Mouse (Mus musculus) hindbrain, embryonic 13.5 days (tissue): ENCODE measurements around the gene Acsl5. TPM values are rescaled to one million over a fixed set of nuclear protein-coding genes. Genes with fewer than 3 reads are reported as not detected.

Source experiments
- ATAC-seq: fragments of 200-750 bp; cut with Nextera tagmentation; 2 replicates; pipeline ENCODE4 v1.8.0; 2017; ENCODE audit warnings: moderate TSS enrichment; ENCODE audit not compliant: low FRiP score
- H3K27ac ChIP-seq: fragments of 300-500 bp; sonication (generic); 2 replicates; pipeline ENCODE4 v1.5.1; 2015; ENCODE audit warnings: inconsistent platforms, mild to moderate bottlenecking, moderate library complexity
- H3K27me3 ChIP-seq: fragments of 300-500 bp; sonication (generic); 2 replicates; pipeline ENCODE4 v1.6.1; 2015; ENCODE audit warnings: mild to moderate bottlenecking, inconsistent platforms
- H3K36me3 ChIP-seq: fragments of 300-500 bp; sonication (generic); 2 replicates; pipeline ENCODE4 v1.6.1; 2015; ENCODE audit warnings: mild to moderate bottlenecking, inconsistent platforms
- H3K4me1 ChIP-seq: fragments of 300-500 bp; sonication (generic); replicated peaks from 2 replicates; pipeline ENCODE4 v1.6.1; 2015; ENCODE audit warnings: inconsistent platforms
- H3K4me2 ChIP-seq: fragments of 300-500 bp; sonication (generic); 2 replicates; pipeline ENCODE4 v1.6.1; 2015; ENCODE audit warnings: inconsistent platforms, mild to moderate bottlenecking, moderate library complexity
- H3K4me3 ChIP-seq: fragments of 300-500 bp; sonication (generic); 2 replicates; pipeline ENCODE4 v1.5.1; 2015; ENCODE audit warnings: mild to moderate bottlenecking, inconsistent platforms
- H3K9ac ChIP-seq: fragments of 300-500 bp; sonication (generic); 2 replicates; pipeline ENCODE4 v1.6.1; 2015; ENCODE audit warnings: mild to moderate bottlenecking, inconsistent platforms
- H3K9me3 ChIP-seq: fragments of 300-500 bp; sonication (generic); 2 replicates; pipeline ENCODE4 v1.6.1; 2016; ENCODE audit warnings: inconsistent platforms
- WGBS: fragments of 180-500 bp; shearing (Covaris S2); methylation state at CpG from one replicate; pipeline ENCODE4 v1.1.7; 2015; 5-methylcytosine and 5-hydroxymethylcytosine counted together
- polyA plus RNA-seq: library from polyadenylated mRNA; unstranded; fragments of >200 nt; fragmentation: Nextera tagmentation; extraction: Ambion mirVana; gene quantifications from 2 replicates; pipeline ENCODE4 v1.2.1, GENCODE M21; 2015

Acsl5 gene
- polyA plus RNA-seq, 1 experiment from 2014 or later = 14.7 TPM

DNA sequence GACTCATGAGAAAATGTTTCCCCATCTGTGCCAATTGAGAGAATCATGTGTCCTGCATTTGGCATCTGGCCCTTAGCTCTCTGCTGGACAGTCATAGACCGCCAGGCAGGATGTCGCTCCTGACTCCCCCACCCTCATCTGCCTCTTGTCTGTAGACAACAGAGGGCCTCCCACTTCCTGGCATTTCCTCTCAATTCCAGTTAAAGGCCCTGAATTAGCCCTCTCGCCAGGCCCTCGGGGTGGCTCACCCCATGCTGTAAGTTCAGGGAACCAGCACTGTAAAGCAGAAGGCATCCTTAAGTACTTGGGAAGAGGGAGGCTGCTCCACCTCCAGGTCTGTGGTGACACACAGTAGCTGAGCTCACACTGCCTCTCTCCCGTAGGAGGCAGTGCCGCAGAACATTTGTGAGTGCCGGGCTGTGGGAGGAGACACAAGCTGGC is 6.9 kb upstream of the Acsl5 start:
- WGBS = 30% methylated on average over 7 of the region's 7 CpGs
- Histone ChIP-seq H3K4me2 (no peak overlapping the region), H3K9me3 (no peaks in the 10 kb centered on the region), H3K27ac (no peak overlapping the region), H3K9ac (no peak overlapping the region), H3K36me3 (no peaks in the 10 kb centered on the region), H3K27me3 (no peaks in the 10 kb centered on the region), H3K4me3 (no peak overlapping the region), H3K4me1 (no peaks in the 10 kb centered on the region)
- 0 out of 2 replicates have a peak, but pooled peaks have one; percentile 32 for ATAC-seq

DNA sequence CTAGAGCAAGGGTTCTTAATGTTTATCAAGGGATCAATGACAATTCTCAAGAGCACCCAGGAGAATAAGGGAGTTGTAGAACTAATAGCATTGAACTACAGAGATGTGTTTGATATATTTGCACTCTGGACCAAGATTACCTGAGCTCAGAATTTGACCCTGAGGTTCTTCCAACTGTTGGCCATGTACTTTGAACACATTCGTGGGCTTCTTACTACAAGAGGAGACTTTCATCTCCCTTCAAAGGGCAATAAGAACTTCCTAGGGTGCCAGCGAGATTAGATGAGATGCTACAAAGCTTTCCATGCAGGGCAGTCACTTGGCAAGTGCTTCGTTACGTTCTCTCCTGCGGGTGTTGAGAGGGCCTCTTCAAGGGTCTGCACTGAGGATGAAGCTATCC is 4.2 kb upstream of the Acsl5 start:
- no peak for ATAC-seq
- no peaks in the 10 kb centered on the region for H3K9me3 ChIP-seq
- no peak overlapping the region for H3K4me3 ChIP-seq
- H3K4me1 ChIP-seq = no peaks in the 10 kb centered on the region
- no peak overlapping the region for H3K9ac ChIP-seq
- 88% methylated on average over 5 of the region's 5 CpGs for WGBS
- H3K27me3 ChIP-seq = no peaks in the 10 kb centered on the region
- H3K4me2 ChIP-seq = no peak overlapping the region
- no peaks in the 10 kb centered on the region for H3K36me3 ChIP-seq
- H3K27ac ChIP-seq = no peak overlapping the region

DNA sequence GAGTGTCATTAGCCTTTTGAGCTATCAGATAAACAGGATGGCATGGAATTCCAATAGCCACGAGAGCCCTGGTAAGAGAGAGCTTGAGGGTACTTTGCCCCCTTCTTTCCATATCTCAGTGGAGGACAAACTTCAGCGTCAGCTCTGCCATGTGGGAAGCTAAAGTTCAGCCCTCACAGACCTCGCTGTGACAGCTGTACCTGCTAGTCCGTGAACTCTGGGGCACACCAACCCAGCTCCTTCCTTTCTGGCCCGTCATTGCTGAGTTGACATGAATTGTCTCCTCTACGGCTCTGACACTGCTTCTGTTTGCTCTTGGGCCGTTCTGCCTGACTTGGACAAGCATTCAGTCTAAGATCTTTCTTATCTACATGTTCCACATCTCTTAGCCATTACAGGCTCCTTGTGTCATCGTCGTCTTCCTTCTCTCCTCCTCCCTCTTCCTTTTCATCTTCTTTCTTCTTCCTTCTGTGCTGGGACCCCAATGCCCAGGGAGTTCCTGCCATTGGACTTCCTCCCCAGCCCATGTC is 3.7 kb upstream of the Acsl5 start:
- no peak for ATAC-seq
- Histone ChIP-seq H3K27me3 (no peaks in the 10 kb centered on the region), H3K4me2 (no peak overlapping the region), H3K9me3 (no peaks in the 10 kb centered on the region), H3K9ac (no peak overlapping the region), H3K27ac (no peak overlapping the region), H3K4me1 (peaks cover 1% of the 10 kb centered on the region; the same call in 1 of the 2 replicates), H3K36me3 (no peaks in the 10 kb centered on the region), H3K4me3 (no peak overlapping the region)
- 77% methylated on average over 9 of the region's 9 CpGs for WGBS

DNA sequence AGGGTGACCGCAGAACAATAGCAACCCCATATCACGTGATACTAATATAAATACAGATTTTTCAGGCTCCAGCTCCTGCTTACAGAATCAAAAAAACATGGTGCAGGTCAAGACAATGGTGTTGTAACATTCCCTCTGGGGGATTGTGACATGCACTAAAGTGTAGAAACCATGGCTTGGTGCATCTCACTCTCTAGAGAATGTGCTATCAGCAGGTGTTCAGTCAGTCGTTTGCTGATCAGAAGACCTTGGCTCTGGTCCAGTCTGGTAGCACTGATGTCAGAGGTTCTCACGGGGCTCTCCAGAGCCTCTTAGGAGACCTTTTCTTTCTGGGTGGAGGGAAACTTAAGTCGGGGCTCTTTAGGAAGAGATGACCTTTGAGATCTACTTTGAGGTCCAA is 1.3 kb upstream of the Acsl5 start:
- Histone ChIP-seq H3K27me3 (no peaks in the 10 kb centered on the region), H3K9ac (no peak overlapping the region), H3K9me3 (no peaks in the 10 kb centered on the region), H3K4me3 (no peak overlapping the region), H3K27ac (no peak overlapping the region), H3K4me2 (no peak overlapping the region), H3K4me1 (peaks cover 20% of the 10 kb centered on the region), H3K36me3 (no peaks in the 10 kb centered on the region)
- WGBS = 92% methylated on average over 5 of the region's 5 CpGs
- no peak for ATAC-seq

DNA sequence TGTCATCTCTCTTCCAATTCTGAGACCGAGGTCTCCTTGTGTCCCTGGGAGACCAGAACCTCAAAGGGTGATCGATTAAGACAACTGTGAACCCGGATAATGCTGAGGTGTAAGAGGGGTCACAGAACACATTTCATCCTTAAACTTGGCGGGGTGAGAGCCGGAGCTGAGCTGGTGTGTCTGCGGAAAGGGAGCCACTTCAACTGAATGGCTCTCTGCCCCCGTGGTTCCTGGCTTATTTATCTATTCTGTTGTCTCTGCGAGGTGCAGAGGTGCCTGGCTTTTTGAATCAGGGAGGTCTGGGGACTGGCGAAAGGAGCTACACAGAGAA is 1.5 kb downstream of the Acsl5 start:
- Histone ChIP-seq H3K4me1 (peaks cover 20% of the 10 kb centered on the region), H3K27ac (peak overlapping the region; percentile 30; the same call in 1 of the 2 replicates), H3K27me3 (no peaks in the 10 kb centered on the region), H3K9ac (peak overlapping the region; percentile 76), H3K36me3 (no peaks in the 10 kb centered on the region), H3K4me2 (peak overlapping the region; percentile 72), H3K4me3 (peak overlapping the region; percentile 53), H3K9me3 (no peaks in the 10 kb centered on the region)
- peak; percentile 22; the same call in 1 of the 2 replicates for ATAC-seq
- WGBS = under 1% methylated on average over 9 of the region's 9 CpGs

DNA sequence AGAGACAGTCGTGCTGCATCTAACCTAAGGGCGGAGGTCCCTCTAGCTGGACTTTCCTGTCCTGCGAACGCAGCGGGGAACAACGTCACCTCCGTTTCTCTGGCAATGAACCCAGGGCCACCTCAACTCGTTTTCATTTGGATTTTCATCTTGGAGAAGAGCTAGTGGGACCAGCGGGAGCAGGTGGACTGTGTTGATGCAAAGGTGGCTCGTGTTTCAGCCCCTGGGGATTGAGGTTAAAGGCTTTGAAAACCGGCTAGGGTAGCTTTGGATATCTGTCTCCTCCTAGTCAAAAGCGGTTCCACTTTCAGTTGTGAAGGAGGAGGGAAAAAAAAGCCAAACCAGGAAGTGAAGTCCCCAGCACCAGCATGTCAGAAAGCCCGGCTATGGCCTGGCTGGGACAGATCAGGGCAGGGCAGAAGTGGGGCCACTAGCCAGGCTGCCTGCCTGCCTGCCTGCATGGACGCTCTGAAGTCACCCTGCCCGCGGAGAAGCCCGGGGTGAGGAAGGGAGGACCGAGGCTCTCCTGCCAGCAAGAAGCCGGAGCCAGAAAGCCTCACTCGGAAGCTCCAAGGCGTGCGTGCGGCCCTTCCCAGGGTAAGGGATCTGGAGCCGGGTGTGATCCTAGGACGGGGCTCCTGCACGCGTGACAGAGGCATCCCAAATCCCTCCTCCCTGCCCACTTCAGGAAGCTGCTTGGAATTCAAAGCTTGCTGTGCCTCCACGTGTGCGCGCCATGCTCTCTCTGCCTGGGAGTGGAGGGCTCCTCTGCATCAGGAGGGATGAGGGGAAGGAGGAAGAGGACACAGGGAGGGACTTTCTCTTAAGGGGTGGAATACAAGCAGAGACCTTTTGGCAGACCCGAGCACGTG is 2.1 kb downstream of the Acsl5 start:
- Histone ChIP-seq H3K27me3 (no peaks in the 10 kb centered on the region), H3K27ac (peak overlapping the region; percentile 30; the same call in 1 of the 2 replicates), H3K36me3 (no peaks in the 10 kb centered on the region), H3K4me3 (peak overlapping the region; percentile 53), H3K9me3 (no peaks in the 10 kb centered on the region), H3K9ac (peak overlapping the region; percentile 76), H3K4me2 (peak overlapping the region; percentile 72), H3K4me1 (peaks cover 20% of the 10 kb centered on the region)
- WGBS = 1% methylated on average over 32 of the region's 32 CpGs
- peak; percentile 85 for ATAC-seq

DNA sequence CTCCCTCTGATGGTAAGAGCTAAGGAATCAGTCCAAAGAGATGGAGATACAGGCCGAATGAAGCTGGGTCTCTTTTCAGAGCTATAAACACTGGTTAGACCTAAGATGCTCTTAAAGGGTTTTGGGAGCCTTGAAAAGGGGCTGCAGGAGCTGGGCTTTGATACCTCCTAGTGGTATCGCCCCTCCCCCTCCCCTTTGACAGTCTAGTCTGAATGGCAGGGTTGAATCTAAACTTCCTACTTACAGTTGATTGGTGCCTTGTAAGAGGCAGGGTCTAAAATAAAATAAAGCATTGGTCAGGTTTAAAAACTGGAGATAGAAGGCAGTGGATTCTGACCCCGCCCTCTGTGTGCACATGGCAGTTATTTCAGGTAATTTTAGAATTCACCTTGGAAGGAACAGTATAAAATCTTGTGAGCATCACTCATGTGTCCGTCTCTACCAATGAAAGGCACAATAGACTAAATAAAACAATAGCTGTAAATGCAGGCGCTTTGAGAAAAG is 2.8 kb downstream of the Acsl5 start:
- 10% methylated on average over 5 of the region's 5 CpGs for WGBS
- H3K4me3 ChIP-seq = peak overlapping the region; percentile 53
- peaks cover 20% of the 10 kb centered on the region for H3K4me1 ChIP-seq
- peak; percentile 29 for ATAC-seq
- no peaks in the 10 kb centered on the region for H3K9me3 ChIP-seq
- peak overlapping the region; percentile 30; the same call in 1 of the 2 replicates for H3K27ac ChIP-seq
- H3K36me3 ChIP-seq = no peaks in the 10 kb centered on the region
- peak overlapping the region; percentile 72 for H3K4me2 ChIP-seq
- H3K27me3 ChIP-seq = no peaks in the 10 kb centered on the region
- H3K9ac ChIP-seq = peak overlapping the region; percentile 76

DNA sequence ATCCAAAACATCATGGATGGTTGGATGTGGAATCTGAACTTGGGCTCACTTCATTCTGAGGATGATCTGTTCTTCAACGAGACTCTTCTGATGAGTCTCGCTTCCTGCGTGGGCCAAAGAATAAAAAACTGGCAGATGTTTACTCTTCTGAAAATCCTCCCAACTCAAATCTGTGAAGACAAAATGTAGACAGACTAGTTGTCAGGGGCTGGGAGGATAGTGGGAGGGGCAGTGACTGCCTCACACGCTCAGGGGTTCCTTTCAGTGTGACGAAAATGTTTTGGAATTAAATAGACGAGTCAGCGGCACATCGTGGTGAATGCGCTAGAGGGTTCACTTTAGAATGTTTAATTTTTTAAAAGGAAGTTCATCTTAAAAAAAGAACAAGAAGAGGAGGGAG is 4.4 kb downstream of the Acsl5 start:
- 79% methylated on average over 9 of the region's 9 CpGs for WGBS
- ATAC-seq = no peak
- H3K4me3 ChIP-seq = no peak overlapping the region
- no peak overlapping the region for H3K4me2 ChIP-seq
- H3K36me3 ChIP-seq = no peaks in the 10 kb centered on the region
- no peak overlapping the region for H3K9ac ChIP-seq
- H3K4me1 ChIP-seq = peaks cover 20% of the 10 kb centered on the region
- H3K27me3 ChIP-seq = no peaks in the 10 kb centered on the region
- no peaks in the 10 kb centered on the region for H3K9me3 ChIP-seq
- no peak overlapping the region for H3K27ac ChIP-seq

DNA sequence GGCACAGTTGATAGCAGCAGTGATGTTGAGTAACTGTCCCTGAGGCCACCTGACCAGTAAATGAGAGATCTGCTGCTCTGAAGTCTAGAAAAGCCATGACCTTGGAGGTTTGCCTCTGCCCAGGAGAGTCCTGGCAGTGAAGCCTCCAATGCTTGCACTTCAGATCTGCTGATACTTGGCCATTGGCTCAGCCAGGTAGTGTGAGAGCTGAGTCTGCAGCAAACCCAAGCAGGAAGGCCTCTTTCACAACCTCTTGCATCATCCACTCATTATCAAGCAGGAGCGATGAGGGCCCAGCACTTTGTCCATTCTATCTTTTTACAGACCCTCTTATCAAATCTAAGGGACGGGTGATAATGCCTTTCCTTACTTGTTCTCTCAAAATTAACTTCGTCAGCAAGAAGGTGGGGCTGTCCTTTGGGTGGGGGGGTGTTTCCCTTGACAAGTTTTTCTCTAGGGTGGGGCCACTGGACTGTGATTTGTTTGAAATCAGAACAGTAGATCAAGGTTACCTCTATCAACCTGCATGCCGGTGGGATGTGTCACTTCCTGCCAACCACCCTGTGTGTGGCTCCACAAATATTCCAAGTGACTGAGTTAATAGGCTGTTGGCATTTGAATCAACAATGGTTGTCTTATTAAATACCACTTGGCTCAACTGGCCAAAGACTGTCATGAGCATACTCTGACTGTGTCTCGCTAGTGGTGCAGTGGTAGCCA is 6.1 kb downstream of the Acsl5 start:
- Histone ChIP-seq H3K4me1 (peaks cover 20% of the 10 kb centered on the region), H3K27me3 (no peaks in the 10 kb centered on the region), H3K9me3 (no peaks in the 10 kb centered on the region), H3K36me3 (no peaks in the 10 kb centered on the region), H3K27ac (no peak overlapping the region), H3K4me3 (no peak overlapping the region), H3K4me2 (no peak overlapping the region), H3K9ac (no peak overlapping the region)
- 98% methylated on average over 5 of the region's 5 CpGs for WGBS
- no peak for ATAC-seq

DNA sequence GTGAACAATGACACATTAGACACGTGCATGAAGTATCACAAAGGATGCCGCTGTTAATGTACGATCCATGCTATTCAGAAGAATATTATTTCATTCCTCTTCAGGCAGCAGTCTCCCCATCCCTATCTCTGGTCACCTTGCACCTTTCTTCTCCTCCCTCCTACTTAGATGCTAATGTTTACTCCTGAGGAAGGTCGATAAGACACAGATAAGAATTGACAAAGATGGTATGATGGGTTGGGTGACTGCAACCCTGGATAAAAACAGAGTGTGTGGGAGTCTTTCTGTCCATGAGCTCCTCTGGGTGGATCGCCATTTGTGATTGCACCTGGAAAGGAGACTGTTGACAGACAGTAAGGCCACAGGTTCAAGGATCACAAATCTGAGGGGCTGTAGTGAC is 6.8 kb downstream of the Acsl5 start:
- no peaks in the 10 kb centered on the region for H3K27me3 ChIP-seq
- H3K9ac ChIP-seq = no peak overlapping the region
- WGBS = 90% methylated on average over 5 of the region's 5 CpGs
- H3K36me3 ChIP-seq = no peaks in the 10 kb centered on the region
- H3K4me1 ChIP-seq = peaks cover 14% of the 10 kb centered on the region
- H3K27ac ChIP-seq = no peak overlapping the region
- no peak overlapping the region for H3K4me2 ChIP-seq
- no peak for ATAC-seq
- H3K9me3 ChIP-seq = no peaks in the 10 kb centered on the region
- H3K4me3 ChIP-seq = no peak overlapping the region

DNA sequence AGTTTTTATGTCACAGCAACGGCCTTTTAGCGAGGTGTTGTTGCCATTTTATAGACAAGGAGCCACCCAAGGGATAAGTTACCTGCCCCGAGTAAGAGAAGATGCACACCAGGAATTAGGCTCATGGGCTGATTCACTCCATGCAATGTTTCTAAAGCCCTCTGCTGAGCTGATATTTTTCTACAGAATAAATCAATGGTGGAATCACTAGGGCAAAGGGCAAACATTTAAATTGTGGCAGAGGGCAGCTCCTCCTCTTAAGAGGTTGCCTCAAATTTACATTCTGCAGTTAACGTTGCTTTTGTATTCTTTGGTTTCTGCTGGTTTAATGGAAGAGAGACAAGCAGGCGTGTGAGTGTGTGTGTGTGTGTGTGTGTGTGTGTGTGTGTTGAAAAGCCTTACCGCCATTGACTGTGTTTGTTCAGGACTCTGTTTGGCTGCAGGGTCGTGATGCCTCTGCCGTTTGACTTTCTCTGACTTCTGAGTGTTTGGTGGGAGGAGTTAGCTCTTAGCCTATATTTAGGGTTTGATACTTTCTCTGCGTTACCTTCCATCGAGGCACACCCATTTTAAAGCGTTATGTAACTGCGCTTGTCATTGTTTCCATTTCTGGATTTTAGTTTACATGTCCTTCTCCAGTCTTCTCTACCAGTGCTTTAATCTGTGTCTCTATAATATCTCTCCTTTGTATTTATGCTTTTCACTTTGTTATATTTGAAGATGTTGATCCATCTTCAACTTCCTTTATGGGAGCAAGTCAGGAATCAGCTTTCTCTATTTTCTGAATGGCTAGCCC is 8.8 kb downstream of the Acsl5 start:
- Histone ChIP-seq H3K4me1 (no peaks in the 10 kb centered on the region), H3K4me2 (no peak overlapping the region), H3K4me3 (no peak overlapping the region), H3K36me3 (no peaks in the 10 kb centered on the region), H3K9ac (no peak overlapping the region), H3K27me3 (no peaks in the 10 kb centered on the region), H3K27ac (no peak overlapping the region), H3K9me3 (no peaks in the 10 kb centered on the region)
- ATAC-seq = no peak
- WGBS = 69% methylated on average over 12 of the region's 12 CpGs

DNA sequence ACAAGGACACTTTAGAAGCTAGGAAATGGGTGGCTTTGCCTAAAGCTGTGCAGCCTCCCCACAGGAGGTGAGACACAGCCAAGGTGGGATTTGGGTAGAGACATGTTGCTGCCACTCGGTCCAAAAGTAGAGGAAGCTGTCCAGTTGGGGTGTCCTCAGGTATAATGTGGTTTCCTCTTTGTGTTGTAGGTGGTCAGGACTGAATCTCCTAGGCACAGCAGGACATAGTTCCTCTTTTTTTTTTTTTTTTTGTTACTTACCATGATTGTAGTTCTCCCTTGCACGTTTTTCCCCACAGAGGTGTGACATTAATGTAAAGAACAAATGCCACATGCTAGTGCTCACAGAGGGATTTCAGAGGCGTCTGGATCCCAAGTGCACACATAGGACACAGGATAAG is 13.5 kb downstream of the Acsl5 start:
- H3K4me2 ChIP-seq = no peak overlapping the region
- H3K27me3 ChIP-seq = no peaks in the 10 kb centered on the region
- ATAC-seq = no peak
- H3K27ac ChIP-seq = no peak overlapping the region
- 86% methylated on average over 3 of the region's 3 CpGs for WGBS
- no peaks in the 10 kb centered on the region for H3K9me3 ChIP-seq
- no peaks in the 10 kb centered on the region for H3K4me1 ChIP-seq
- no peak overlapping the region for H3K9ac ChIP-seq
- no peak overlapping the region for H3K4me3 ChIP-seq
- H3K36me3 ChIP-seq = no peaks in the 10 kb centered on the region
